Mouse (Mus musculus) left cerebral cortex, adult 18-20 months (tissue): ENCODE measurements at regions not wholly inside any gene's neighbourhood (a gene's known extent, or its start where the extent isn't known, plus 50 kb on each side); places are given as distances from the start of the nearest gene placed in this dataset.

Source experiments
- DNase-seq, 2 experiments: peaks; one replicate each; pipeline ENCODE4 v3.0.0; 2021 to 2022; ENCODE audit warnings: low spot score in 2 of 2, mixed read lengths in 1 of 2

- DNase-seq: no peak
Observed at GRCm38 (mm10) chr2:94248948-94249347, 91.2 kb upstream of the Hsd17b12 start.

GRCm38 (mm10) chr2:94246851-94247471 is 89.2 kb upstream of the Hsd17b12 start:
- peak; percentile 76 to 79 for DNase-seq

GRCm38 (mm10) chr2:94246180-94246611 is 88.4 kb upstream of the Hsd17b12 start:
- DNase-seq: peak in 1 of 2 experiments; percentile 24

GRCm38 (mm10) chr2:94245305-94245959 is 87.7 kb upstream of the Hsd17b12 start:
- DNase-seq: peak; percentile 85 to 88

- peak in 1 of 2 experiments; percentile 30 for DNase-seq
Observed at GRCm38 (mm10) chr2:94244140-94244539, 86.4 kb upstream of the Hsd17b12 start.

GRCm38 (mm10) chr2:94243053-94243916 is 85.5 kb upstream of the Hsd17b12 start:
- DNase-seq: peak; percentile 68 to 70

DNA sequence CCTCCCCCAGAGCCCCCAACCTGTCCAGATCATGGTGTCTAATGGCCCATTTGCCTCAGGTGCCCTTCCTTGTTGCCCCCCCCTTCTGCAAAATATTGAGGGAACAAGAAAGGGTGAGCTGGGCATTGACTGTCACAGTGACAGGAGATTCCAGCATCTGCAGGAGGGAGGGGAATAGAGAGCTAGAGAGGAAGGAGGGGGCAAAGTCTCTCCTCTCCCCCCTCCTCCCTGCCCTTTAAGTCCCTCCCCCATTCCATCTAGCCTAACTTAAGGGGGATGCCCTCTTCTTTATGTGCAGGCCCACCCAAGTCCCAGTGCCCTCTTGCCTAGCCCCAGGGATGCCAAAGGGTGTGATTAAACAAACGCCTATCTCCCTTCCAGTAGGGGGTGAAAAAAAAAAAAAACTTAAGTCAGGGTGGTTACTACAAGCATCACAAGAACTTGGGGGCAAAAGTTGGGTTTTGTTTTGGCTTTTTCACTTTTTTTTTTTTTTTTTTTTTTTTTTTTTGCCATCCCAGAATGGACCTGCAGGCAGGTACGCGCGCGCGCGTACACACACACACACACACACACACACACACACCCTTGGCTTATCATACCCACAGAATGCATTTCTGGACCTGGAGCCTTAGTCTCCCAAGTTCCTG is 84.8 kb upstream of the Hsd17b12 start:
- peak in 1 of 2 experiments; percentile 3 for DNase-seq

- peak in 1 of 2 experiments; percentile 31 for DNase-seq
Observed at GRCm38 (mm10) chr2:94242051-94242397, 84.3 kb upstream of the Hsd17b12 start.

DNA sequence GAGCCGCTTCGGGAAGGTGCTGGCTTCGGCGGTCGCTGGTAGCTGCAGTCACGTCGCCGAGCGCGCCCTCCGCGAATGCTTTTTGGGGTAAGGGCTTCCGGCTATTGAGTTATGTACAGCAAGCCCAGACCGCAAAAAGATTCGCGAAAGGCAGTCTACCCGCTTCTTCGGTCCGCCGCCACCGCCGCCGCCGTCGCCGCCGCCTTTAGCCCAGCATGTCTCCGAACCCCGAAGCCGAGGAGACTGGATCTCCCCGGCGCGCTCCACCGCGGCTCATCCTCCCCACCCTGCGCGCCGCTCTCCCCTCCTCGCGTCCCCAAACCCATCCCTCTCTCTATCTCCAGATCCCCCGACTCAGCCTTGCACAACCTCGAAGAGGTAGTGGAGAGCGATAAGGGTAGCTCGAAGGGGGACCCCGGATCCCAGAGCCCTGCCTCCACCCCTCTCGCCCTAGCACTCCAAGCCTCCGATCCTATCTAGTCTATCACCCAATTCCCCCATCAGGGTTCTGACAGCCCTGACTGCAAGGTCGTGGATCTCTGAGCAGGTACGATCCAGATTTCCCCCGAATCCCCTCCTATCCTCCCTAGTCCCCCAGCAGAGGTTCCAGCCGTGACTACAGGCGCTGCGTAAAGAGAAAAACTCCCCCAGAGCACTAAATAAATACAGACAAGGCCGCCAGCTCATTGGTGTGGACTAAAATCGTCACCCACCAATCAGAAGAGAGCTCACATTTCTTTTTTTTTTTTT is 83.7 kb upstream of the Hsd17b12 start:
- DNase-seq: peak; percentile 81 to 85

- DNase-seq: peak in 1 of 2 experiments; percentile 9
Observed at GRCm38 (mm10) chr2:94240411-94240810, 82.6 kb upstream of the Hsd17b12 start.

- DNase-seq: peak in 1 of 2 experiments; percentile 19
Observed at GRCm38 (mm10) chr2:94239573-94239972, 81.8 kb upstream of the Hsd17b12 start.

DNA sequence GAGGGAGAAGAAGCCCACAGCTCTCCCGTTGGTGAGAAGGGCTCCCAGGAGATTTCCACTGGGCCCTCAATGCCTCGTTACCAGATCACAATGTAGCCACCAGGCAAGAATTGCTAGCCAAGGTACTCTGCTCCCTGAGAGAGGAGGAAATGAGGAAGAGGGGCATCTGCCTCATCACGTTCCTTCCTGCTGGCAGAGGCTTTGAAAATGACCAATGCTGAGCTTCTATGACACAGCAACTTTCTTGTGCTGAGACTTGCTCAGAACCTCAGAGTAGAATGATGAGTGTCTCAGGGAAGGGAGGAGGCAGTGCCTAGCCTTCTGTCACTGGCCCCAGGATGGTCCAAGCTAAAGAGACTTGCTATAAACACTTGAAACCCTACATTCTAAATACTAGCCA is 78.7 kb upstream of the Hsd17b12 start:
- DNase-seq: no peak

GRCm38 (mm10) chr2:94233597-94233996 is 75.8 kb upstream of the Hsd17b12 start:
- no peak for DNase-seq

- peak; percentile 33 to 45 for DNase-seq
Observed at GRCm38 (mm10) chr2:94219421-94219820, 61.7 kb upstream of the Hsd17b12 start.

- DNase-seq: no peak
Observed at GRCm38 (mm10) chr2:94217481-94217880, 59.7 kb upstream of the Hsd17b12 start.

DNA sequence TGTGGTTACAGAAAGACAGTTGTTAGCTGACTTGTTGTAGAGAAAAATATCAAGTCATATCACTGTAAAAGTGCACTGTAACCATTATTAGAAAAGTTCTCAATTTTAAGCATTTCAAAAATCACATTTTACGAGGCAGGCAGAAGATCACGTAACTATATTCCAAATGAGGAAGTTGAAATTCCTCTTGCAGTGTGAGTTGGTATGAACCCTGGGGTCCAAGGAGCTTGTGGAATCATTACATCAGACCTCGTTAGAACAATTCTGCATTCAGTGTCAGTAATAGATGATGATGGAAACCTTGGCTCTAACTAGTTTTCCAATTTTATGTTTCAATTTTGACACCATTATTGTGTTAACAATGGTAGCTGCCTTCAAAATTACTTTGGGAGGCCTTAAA is 57.7 kb upstream of the Hsd17b12 start:
- no peak for DNase-seq
